Mouse (Mus musculus) liver, embryonic 13.5 days (tissue): ENCODE data around the gene Edn2. TPM values are rescaled to one million over a fixed set of nuclear protein-coding genes. Genes with fewer than 3 reads are reported as not detected.

Experiments used
- ATAC-seq: fragments of 200-750 bp; cut with Nextera tagmentation; 2 replicates; pipeline ENCODE4 v1.8.0; 2017; ENCODE audit warnings: low read depth, mild to moderate bottlenecking, moderate number of reproducible peaks, moderate library complexity
- DNase-seq: peaks from one replicate; pipeline ENCODE4 v3.0.0; 2022
- H3K27ac ChIP-seq: fragments of 300-500 bp; sonication (generic); 2 replicates; pipeline ENCODE4 v1.5.1; 2015; ENCODE audit warnings: moderate library complexity, mild to moderate bottlenecking, inconsistent platforms
- H3K27me3 ChIP-seq: fragments of 300-500 bp; sonication (generic); 2 replicates; pipeline ENCODE4 v1.6.1; 2015; ENCODE audit warnings: mild to moderate bottlenecking, inconsistent platforms
- H3K36me3 ChIP-seq: fragments of 300-500 bp; sonication (generic); 2 replicates; pipeline ENCODE4 v1.6.1; 2015; ENCODE audit warnings: mild to moderate bottlenecking, inconsistent platforms
- H3K4me1 ChIP-seq: fragments of 300-500 bp; sonication (generic); replicated peaks from 2 replicates; pipeline ENCODE4 v1.6.1; 2015; ENCODE audit warnings: inconsistent platforms
- H3K4me2 ChIP-seq: fragments of 300-500 bp; sonication (generic); 2 replicates; pipeline ENCODE4 v1.6.1; 2015; ENCODE audit warnings: inconsistent platforms, mild to moderate bottlenecking, moderate library complexity
- H3K4me3 ChIP-seq: fragments of 300-500 bp; sonication (generic); replicated peaks from 2 replicates; pipeline ENCODE4 v1.5.1; 2015; ENCODE audit warnings: mild to moderate bottlenecking, inconsistent platforms
- H3K9ac ChIP-seq: fragments of 300-500 bp; sonication (generic); 2 replicates; pipeline ENCODE4 v1.6.1; 2015; ENCODE audit warnings: mild to moderate bottlenecking, inconsistent platforms
- H3K9me3 ChIP-seq: fragments of 300-500 bp; sonication (generic); replicated peaks from 2 replicates; pipeline ENCODE4 v1.6.1; 2016; ENCODE audit warnings: inconsistent platforms
- WGBS: fragments of 180-500 bp; shearing (Covaris S2); methylation state at CpG from one replicate; pipeline ENCODE4 v1.1.7; 2015; ENCODE audit not compliant: insufficient replicate concordance; 5-methylcytosine and 5-hydroxymethylcytosine counted together
- polyA plus RNA-seq: library from polyadenylated mRNA; unstranded; fragments of >200 nt; fragmentation: Nextera tagmentation; extraction: Ambion mirVana; gene quantifications from 2 replicates; pipeline ENCODE4 v1.2.1, GENCODE M21; 2015

Gene Edn2
- polyA plus RNA-seq, 1 experiment from 2014 or later: 0.07 TPM

- no peaks in the 10 kb centered on the region for H3K9me3 ChIP-seq
- H3K4me2 ChIP-seq: no peak overlapping the region
- DNase-seq: no peak
- H3K27ac ChIP-seq: no peak overlapping the region
- no peaks in the 10 kb centered on the region for H3K36me3 ChIP-seq
- H3K4me3 ChIP-seq: no peak overlapping the region
- H3K27me3 ChIP-seq: peaks cover 8% of the 10 kb centered on the region; the same call in 1 of the 2 replicates
- H3K9ac ChIP-seq: no peak overlapping the region
- no peak for ATAC-seq
- H3K4me1 ChIP-seq: no peaks in the 10 kb centered on the region
- 54% methylated on average over 5 of the region's 5 CpGs for whole genome bisulfite sequencing
These were observed 2.2 kb upstream of the Edn2 start for GRCm38 (mm10) chr4:120158714-120159310.

GRCm38 (mm10) chr4:120162586-120162985, 1.6 kb downstream of the Edn2 start:
- H3K27me3 ChIP-seq: peaks cover 8% of the 10 kb centered on the region; the same call in 1 of the 2 replicates
- ATAC-seq: no peak
- no peak overlapping the region for H3K27ac ChIP-seq
- no peaks in the 10 kb centered on the region for H3K9me3 ChIP-seq
- no peak for DNase-seq
- H3K4me1 ChIP-seq: no peaks in the 10 kb centered on the region
- H3K4me3 ChIP-seq: no peak overlapping the region
- no peak overlapping the region for H3K4me2 ChIP-seq
- WGBS: 71% methylated on average over 8 of the region's 8 CpGs
- no peak overlapping the region for H3K9ac ChIP-seq
- no peaks in the 10 kb centered on the region for H3K36me3 ChIP-seq

- Histone ChIP-seq H3K4me1 (no peaks in the 10 kb centered on the region), H3K9me3 (no peaks in the 10 kb centered on the region), H3K36me3 (no peaks in the 10 kb centered on the region), H3K27me3 (peaks cover 8% of the 10 kb centered on the region; the same call in 1 of the 2 replicates), H3K27ac (no peak overlapping the region), H3K9ac (no peak overlapping the region), H3K4me2 (no peak overlapping the region), H3K4me3 (no peak overlapping the region)
- ATAC-seq (no peak), DNase-seq (no peak)
- 52% methylated on average over 11 of the region's 11 CpGs for WGBS
These were observed 2.2 kb downstream of the Edn2 start for GRCm38 (mm10) chr4:120163242-120163641.

- WGBS: 63% methylated on average over 5 of the region's 5 CpGs
- Histone ChIP-seq H3K4me2 (no peak overlapping the region), H3K27me3 (peaks cover 8% of the 10 kb centered on the region; the same call in 1 of the 2 replicates), H3K4me1 (no peaks in the 10 kb centered on the region), H3K4me3 (no peak overlapping the region), H3K9me3 (no peaks in the 10 kb centered on the region), H3K36me3 (no peaks in the 10 kb centered on the region), H3K27ac (no peak overlapping the region), H3K9ac (no peak overlapping the region)
- no peak for DNase-seq
- ATAC-seq: no peak
These were observed 3.3 kb downstream of the Edn2 start for GRCm38 (mm10) chr4:120164316-120164715.

GRCm38 (mm10) chr4:120167778-120168177, 6.8 kb downstream of the Edn2 start:
- no peak for DNase-seq
- H3K4me2 ChIP-seq: no peak overlapping the region
- no peaks in the 10 kb centered on the region for H3K9me3 ChIP-seq
- H3K4me3 ChIP-seq: no peak overlapping the region
- H3K4me1 ChIP-seq: no peaks in the 10 kb centered on the region
- no peak overlapping the region for H3K9ac ChIP-seq
- H3K27me3 ChIP-seq: no peaks in the 10 kb centered on the region
- 75% methylated on average over 6 of the region's 6 CpGs for WGBS
- ATAC-seq: no peak
- H3K36me3 ChIP-seq: no peaks in the 10 kb centered on the region
- H3K27ac ChIP-seq: no peak overlapping the region

- 70% methylated on average over 4 of the region's 4 CpGs for WGBS
- no peak for ATAC-seq
These were observed 7.3 kb downstream of the Edn2 start for GRCm38 (mm10) chr4:120168346-120168745.

GRCm38 (mm10) chr4:120170387-120170936, 9.5 kb downstream of the Edn2 start:
- H3K27ac ChIP-seq: no peak overlapping the region
- no peaks in the 10 kb centered on the region for H3K36me3 ChIP-seq
- no peak overlapping the region for H3K4me3 ChIP-seq
- H3K4me2 ChIP-seq: no peak overlapping the region
- H3K9me3 ChIP-seq: no peaks in the 10 kb centered on the region
- DNase-seq: no peak
- no peak for ATAC-seq
- H3K9ac ChIP-seq: no peak overlapping the region
- no peaks in the 10 kb centered on the region for H3K27me3 ChIP-seq
- no peaks in the 10 kb centered on the region for H3K4me1 ChIP-seq
- 40% methylated on average over 9 of the region's 9 CpGs for WGBS

More at GRCm38 (mm10) chr4:120168346-120168745, 7.3 kb downstream of the Edn2 start:
- H3K27me3 ChIP-seq: no peaks in the 10 kb centered on the region
- no peak for DNase-seq
- no peaks in the 10 kb centered on the region for H3K4me1 ChIP-seq
- H3K36me3 ChIP-seq: no peaks in the 10 kb centered on the region
- H3K9me3 ChIP-seq: no peaks in the 10 kb centered on the region
- no peak overlapping the region for H3K4me3 ChIP-seq
- H3K4me2 ChIP-seq: no peak overlapping the region
- no peak overlapping the region for H3K9ac ChIP-seq
- H3K27ac ChIP-seq: no peak overlapping the region

- 29% methylated on average over 7 of the region's 7 CpGs for WGBS
- no peak for DNase-seq
- no peaks in the 10 kb centered on the region for H3K36me3 ChIP-seq
These were observed 11.2 kb downstream of the Edn2 start for GRCm38 (mm10) chr4:120172050-120172684.

GRCm38 (mm10) chr4:120179123-120179522, 18.1 kb downstream of the Edn2 start:
- H3K27ac ChIP-seq: no peak overlapping the region
- H3K4me2 ChIP-seq: no peak overlapping the region
- DNase-seq (no peak), ATAC-seq (no peak)
- H3K9me3 ChIP-seq: no peaks in the 10 kb centered on the region
- no peaks in the 10 kb centered on the region for H3K36me3 ChIP-seq
- WGBS: 70% methylated on average over 4 of the region's 4 CpGs
- no peaks in the 10 kb centered on the region for H3K27me3 ChIP-seq
- H3K9ac ChIP-seq: no peak overlapping the region
- no peak overlapping the region for H3K4me3 ChIP-seq
- H3K4me1 ChIP-seq: no peaks in the 10 kb centered on the region

More at GRCm38 (mm10) chr4:120172050-120172684, 11.2 kb downstream of the Edn2 start:
- Histone ChIP-seq H3K9ac (no peak overlapping the region), H3K27ac (no peak overlapping the region), H3K27me3 (no peaks in the 10 kb centered on the region), H3K4me3 (no peak overlapping the region), H3K4me1 (no peaks in the 10 kb centered on the region), H3K9me3 (no peaks in the 10 kb centered on the region), H3K4me2 (no peak overlapping the region)
- ATAC-seq: no peak

- Histone ChIP-seq H3K4me1 (no peaks in the 10 kb centered on the region), H3K36me3 (no peaks in the 10 kb centered on the region), H3K27ac (no peak overlapping the region), H3K4me2 (no peak overlapping the region), H3K4me3 (no peak overlapping the region), H3K9me3 (no peaks in the 10 kb centered on the region), H3K27me3 (no peaks in the 10 kb centered on the region), H3K9ac (no peak overlapping the region)
- DNase-seq (no peak), ATAC-seq (no peak)
These were observed 19.5 kb downstream of the Edn2 start for GRCm38 (mm10) chr4:120180535-120180934.

- no peak overlapping the region for H3K27ac ChIP-seq
- DNase-seq: no peak
- 16% methylated on average over 5 of the region's 5 CpGs for WGBS
- H3K36me3 ChIP-seq: no peaks in the 10 kb centered on the region
- H3K4me2 ChIP-seq: no peak overlapping the region
- H3K27me3 ChIP-seq: 0 out of 2 replicates have a peak, but pooled peaks cover 2% of the 10 kb centered on the region
- H3K4me1 ChIP-seq: no peaks in the 10 kb centered on the region
- no peaks in the 10 kb centered on the region for H3K9me3 ChIP-seq
- no peak overlapping the region for H3K4me3 ChIP-seq
- no peak for ATAC-seq
- no peak overlapping the region for H3K9ac ChIP-seq
These were observed 23.5 kb downstream of the Edn2 start for GRCm38 (mm10) chr4:120184374-120184991.
